Mouse (Mus musculus): Measurements from ENCODE around the gene Ankrd63.
"Not testable (repeated sequence)": the region's sequence is repeated elsewhere in the genome, so short reads cannot be mapped to it uniquely, and the experiment has no call there.

The Ankrd63 gene

DNA sequence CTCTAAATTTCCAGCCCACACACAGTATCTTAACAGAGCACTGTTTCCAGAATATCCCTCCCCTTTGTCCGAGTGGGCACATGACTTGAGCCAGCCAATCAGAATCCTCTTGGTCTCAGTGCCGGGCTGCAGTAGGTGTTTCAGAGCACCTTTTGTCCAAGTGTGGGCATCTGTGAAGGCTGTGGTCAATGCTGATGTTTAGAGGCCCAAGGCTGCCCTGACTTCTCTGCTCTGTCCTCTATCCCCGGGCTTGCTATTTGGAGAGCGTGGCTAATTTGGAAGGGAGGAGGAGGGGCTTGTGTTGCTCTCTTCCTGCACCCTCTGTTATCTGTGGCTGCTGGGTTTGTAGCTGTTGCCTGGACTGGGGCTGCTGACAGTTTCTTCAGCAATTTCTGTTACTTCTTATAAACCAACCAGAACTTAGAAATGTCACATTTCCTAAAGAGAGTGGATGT is 43.7 kb downstream of the Ankrd63 start:
- DNase-seq (ENCODE audit: low spot score): peak; percentile 63

DNA sequence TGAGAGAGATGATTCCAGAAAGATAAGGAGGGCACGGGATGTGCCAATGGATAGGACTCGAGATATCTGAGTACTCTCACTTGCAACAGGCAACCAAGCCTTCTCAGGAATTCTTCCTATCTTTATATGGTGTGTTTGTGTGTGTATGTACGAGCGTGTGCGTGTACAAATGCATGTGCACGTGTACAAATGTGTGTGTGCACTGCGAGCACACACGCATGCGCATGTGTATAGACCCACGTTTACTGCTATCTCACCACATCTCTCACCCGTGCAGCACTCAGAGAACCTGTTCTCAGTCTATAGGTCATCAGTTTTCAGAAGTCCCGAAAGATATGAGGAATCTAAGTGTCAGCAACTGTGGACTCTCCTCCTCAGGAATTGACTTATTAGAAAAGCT is 44.3 kb downstream of the Ankrd63 start:
- no peak for DNase-seq (ENCODE audit: low spot score)

DNA sequence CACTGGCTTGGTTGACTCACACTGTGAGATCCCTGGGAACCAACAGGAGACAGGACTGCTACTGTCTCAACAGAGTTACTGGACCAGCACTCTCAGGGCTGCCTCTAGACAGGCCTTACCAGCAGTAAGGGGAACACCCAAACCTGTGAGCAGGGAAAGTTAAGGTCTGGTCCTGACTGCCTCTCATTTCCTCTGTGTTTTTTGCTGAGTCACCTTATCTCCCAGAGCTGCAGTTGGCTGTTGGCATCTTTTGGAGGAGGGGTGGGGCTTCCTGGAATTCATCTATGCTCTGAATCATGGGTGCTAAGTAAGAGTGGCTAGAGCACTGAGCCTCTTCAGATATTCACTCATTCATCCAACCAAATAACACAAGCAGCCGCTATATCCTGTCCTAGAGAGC is 44.7 kb downstream of the Ankrd63 start:
- peak; percentile 82 for DNase-seq (ENCODE audit: low spot score)

DNA sequence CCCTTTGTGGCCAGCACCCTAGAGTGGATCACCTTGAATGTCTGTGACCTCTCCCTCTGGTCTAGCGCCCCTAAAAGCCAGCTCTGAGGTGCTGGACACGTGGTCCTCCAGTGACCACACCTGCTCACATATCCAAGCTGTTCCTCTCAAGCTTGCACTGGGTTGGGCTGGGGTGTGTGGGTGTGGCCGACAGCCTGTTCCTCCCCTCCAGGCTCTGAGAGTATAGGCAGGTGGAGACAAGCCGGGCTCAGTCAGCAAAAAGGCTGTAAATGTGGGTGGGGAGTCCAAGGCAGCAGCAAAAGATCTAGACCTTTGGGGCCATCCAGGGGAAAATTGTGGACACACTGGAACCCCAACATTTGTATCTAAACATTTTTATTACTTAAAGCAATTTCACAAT is 45.3 kb downstream of the Ankrd63 start:
- DNase-seq (ENCODE audit: low spot score): peak; percentile 61

DNA sequence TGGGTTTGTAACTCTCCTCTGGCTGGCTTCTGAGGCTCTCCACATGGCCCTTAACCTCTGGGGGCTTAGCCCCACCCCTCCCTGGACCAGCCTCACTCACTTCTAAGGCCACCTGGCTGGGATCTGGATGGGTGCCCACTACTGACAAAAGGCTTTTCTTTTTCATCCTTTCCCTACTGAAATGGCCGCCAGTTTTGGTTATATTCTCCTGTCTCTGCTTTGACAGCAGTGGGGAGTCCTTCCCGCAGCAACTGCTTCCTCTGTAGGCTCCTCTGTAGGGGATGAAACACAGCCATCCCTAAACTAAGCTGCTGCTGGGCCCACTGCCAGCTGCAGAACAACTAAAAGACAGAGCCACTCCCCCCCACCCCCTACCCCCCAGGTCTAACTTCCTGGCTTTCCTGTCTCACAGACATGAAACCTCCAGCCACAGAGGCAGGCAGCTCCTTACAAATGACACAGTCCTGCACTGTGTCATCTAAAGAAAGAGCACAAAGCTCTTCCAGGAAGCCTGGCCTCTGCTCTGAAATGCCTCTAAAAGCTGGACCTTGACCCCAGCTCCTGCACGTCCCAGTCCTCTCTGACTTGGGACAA is 47.0 kb downstream of the Ankrd63 start:
- DNase-seq (ENCODE audit: low spot score): no peak

DNA sequence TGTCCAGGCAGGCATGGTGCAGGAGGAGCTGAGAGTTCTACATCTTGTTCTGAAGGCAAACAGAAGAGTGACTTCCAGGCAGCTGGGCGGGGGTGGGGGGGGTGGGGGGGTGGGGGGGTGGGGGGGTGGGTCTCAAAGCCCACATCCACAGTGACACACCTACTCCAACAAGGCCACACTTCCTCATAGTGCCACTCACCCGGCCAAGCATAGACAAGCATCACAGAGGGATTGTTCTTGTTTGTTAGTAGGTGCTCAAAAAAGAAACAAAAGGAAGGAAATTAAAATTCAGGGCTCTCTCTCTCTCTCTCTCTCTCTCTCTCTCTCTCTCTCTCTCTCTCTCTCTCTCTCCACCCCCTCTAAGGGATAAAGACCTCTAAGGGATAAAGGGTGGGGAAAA is 53.1 kb downstream of the Ankrd63 start:
- DNase-seq (ENCODE audit: low spot score): not testable (repeated sequence)
